Mouse (Mus musculus): ENCODE measurements around the gene Rps6. TPM values are rescaled to one million over a fixed set of nuclear protein-coding genes. Genes with fewer than 3 reads are reported as not detected.
A peak's percentile ranks its signal among the peaks of the same experiment; 100 is the strongest.
"Not testable (repeated sequence)": the region's sequence is repeated elsewhere in the genome, so short reads cannot be mapped to it uniquely, and the experiment has no call there.

The Rps6 gene
- total and polyA plus RNA-seq, 3 experiments, result 607 to 3,999 (median 1,434) TPM

GRCm38 (mm10) chr4:86856304-86857112 lies 704 bp downstream of the Rps6 start:
- DNase-seq (ENCODE audit: low spot score), result no peak
- TF ChIP-seq CTCF (IDR thresholded peaks at IDR 0.05; ENCODE audit: low read depth, low read length) (no peak), TAL1 (conservative IDR thresholded peaks at IDR 0.05; ENCODE audit: low read depth, low read length) (no peak), GATA2 (IDR thresholded peaks at IDR 0.05; ENCODE audit: borderline replicate concordance, low read depth, low read length) (no peak)
- no peak for ATAC-seq (ENCODE audit: extremely low read depth, insufficient number of reproducible peaks, low FRiP score, poor library complexity, severe bottlenecking)

GRCm38 (mm10) chr4:86852813-86853590 lies 4.2 kb downstream of the Rps6 start:
- DNase-seq (ENCODE audit: low spot score) (no peak), ATAC-seq (ENCODE audit: extremely low read depth, insufficient number of reproducible peaks, low FRiP score, poor library complexity, severe bottlenecking) (0 out of 2 replicates have a peak, but pooled peaks have one; percentile 1)
- Histone ChIP-seq H3K4me3 (ENCODE audit: low read depth, low read length) (no peak overlapping the region), H3K9me3 (replicated peaks) (no peaks in the 10 kb centered on the region), H3K4me1 (ENCODE audit: insufficient read depth, low read depth, low read length) (peaks cover 20% of the 10 kb centered on the region), H3K27me3 (ENCODE audit: insufficient read depth, low read length) (no peaks in the 10 kb centered on the region), H3K36me3 (replicated peaks) (peaks cover 52% of the 10 kb centered on the region)
- no peak for TF ChIP-seq TAL1 (conservative IDR thresholded peaks at IDR 0.05; ENCODE audit: low read depth, low read length)
- peak; percentile 78; the same call in 1 of the 2 replicates for TF ChIP-seq POLR2AphosphoS5 (IDR thresholded peaks at IDR 0.05; ENCODE audit: insufficient replicate concordance, low read depth, low read length)
- TF ChIP-seq GATA2 (IDR thresholded peaks at IDR 0.05; ENCODE audit: borderline replicate concordance, low read depth, low read length), result no peak
- TF ChIP-seq GATA1 (IDR thresholded peaks at IDR 0.05; ENCODE audit: borderline replicate concordance, low read length), result no peak
- TF ChIP-seq CTCF (IDR thresholded peaks at IDR 0.05; ENCODE audit: low read depth, low read length), result no peak

More at GRCm38 (mm10) chr4:86856304-86857112, 704 bp downstream of the Rps6 start:
- H3K4me1 ChIP-seq (ENCODE audit: insufficient read depth, low read depth, low read length), result peaks cover 29% of the 10 kb centered on the region
- H3K4me3 ChIP-seq (ENCODE audit: low read depth, low read length), result peak overlapping the region; percentile 93
- peaks cover 53% of the 10 kb centered on the region for H3K36me3 ChIP-seq (replicated peaks)
- H3K9me3 ChIP-seq (replicated peaks), result no peaks in the 10 kb centered on the region
- H3K27me3 ChIP-seq (ENCODE audit: insufficient read depth, low read length), result no peaks in the 10 kb centered on the region

GRCm38 (mm10) chr4:86852018-86852417 lies 5.2 kb downstream of the Rps6 start:
- no peak for TF ChIP-seq GATA1 (IDR thresholded peaks at IDR 0.05; ENCODE audit: borderline replicate concordance, low read length)
- no peak for TF ChIP-seq CTCF (IDR thresholded peaks at IDR 0.05; ENCODE audit: low read depth, low read length)
- TF ChIP-seq POLR2AphosphoS5 (IDR thresholded peaks at IDR 0.05; ENCODE audit: insufficient replicate concordance, low read depth, low read length), result no peak; the same call in 1 of the 2 replicates
- TF ChIP-seq GATA2 (IDR thresholded peaks at IDR 0.05; ENCODE audit: borderline replicate concordance, low read depth, low read length), result no peak
- no peak for TF ChIP-seq TAL1 (conservative IDR thresholded peaks at IDR 0.05; ENCODE audit: low read depth, low read length)
- H3K4me3 ChIP-seq (ENCODE audit: low read depth, low read length), result no peak overlapping the region
- no peaks in the 10 kb centered on the region for H3K27me3 ChIP-seq (ENCODE audit: insufficient read depth, low read length)
- H3K36me3 ChIP-seq (replicated peaks), result peaks cover 60% of the 10 kb centered on the region
- H3K4me1 ChIP-seq (ENCODE audit: insufficient read depth, low read depth, low read length), result peaks cover 20% of the 10 kb centered on the region
- H3K9me3 ChIP-seq (replicated peaks), result no peaks in the 10 kb centered on the region
- ATAC-seq (ENCODE audit: extremely low read depth, insufficient number of reproducible peaks, low FRiP score, poor library complexity, severe bottlenecking) (no peak), DNase-seq (ENCODE audit: low spot score) (no peak)

- no peak for TF ChIP-seq TAL1 (conservative IDR thresholded peaks at IDR 0.05; ENCODE audit: low read depth, low read length)
- TF ChIP-seq POLR2AphosphoS5 (IDR thresholded peaks at IDR 0.05; ENCODE audit: insufficient replicate concordance, low read depth, low read length), result no peak
- no peak for TF ChIP-seq CTCF (IDR thresholded peaks at IDR 0.05; ENCODE audit: low read depth, low read length)
- TF ChIP-seq GATA2 (IDR thresholded peaks at IDR 0.05; ENCODE audit: borderline replicate concordance, low read depth, low read length), result no peak
- TF ChIP-seq GATA1 (IDR thresholded peaks at IDR 0.05; ENCODE audit: borderline replicate concordance, low read length), result no peak
- Histone ChIP-seq H3K4me1 (ENCODE audit: insufficient read depth, low read depth, low read length) (peaks cover 20% of the 10 kb centered on the region), H3K9me3 (replicated peaks) (no peaks in the 10 kb centered on the region), H3K27me3 (ENCODE audit: insufficient read depth, low read length) (no peaks in the 10 kb centered on the region), H3K4me3 (ENCODE audit: low read depth, low read length) (no peak overlapping the region), H3K36me3 (replicated peaks) (peaks cover 58% of the 10 kb centered on the region)
- ATAC-seq (ENCODE audit: extremely low read depth, insufficient number of reproducible peaks, low FRiP score, poor library complexity, severe bottlenecking) (no peak), DNase-seq (ENCODE audit: low spot score) (no peak)
Observed at GRCm38 (mm10) chr4:86851331-86851730, 5.9 kb downstream of the Rps6 start.

GRCm38 (mm10) chr4:86847246-86847645 lies 10.0 kb downstream of the Rps6 start:
- H3K27me3 ChIP-seq (ENCODE audit: insufficient read depth, low read length), result no peaks in the 10 kb centered on the region
- H3K36me3 ChIP-seq (replicated peaks), result peaks cover 56% of the 10 kb centered on the region
- H3K4me3 ChIP-seq (ENCODE audit: low read depth, low read length), result no peak overlapping the region
- no peaks in the 10 kb centered on the region for H3K4me1 ChIP-seq (ENCODE audit: insufficient read depth, low read depth, low read length)
- H3K9me3 ChIP-seq (replicated peaks), result no peaks in the 10 kb centered on the region
- TF ChIP-seq CTCF (IDR thresholded peaks at IDR 0.05; ENCODE audit: low read depth, low read length) (no peak), POLR2AphosphoS5 (IDR thresholded peaks at IDR 0.05; ENCODE audit: insufficient replicate concordance, low read depth, low read length) (no peak)
- ATAC-seq (ENCODE audit: extremely low read depth, insufficient number of reproducible peaks, low FRiP score, poor library complexity, severe bottlenecking) (no peak), DNase-seq (ENCODE audit: low spot score) (no peak)

GRCm38 (mm10) chr4:86845384-86845783 lies 11.8 kb downstream of the Rps6 start:
- TF ChIP-seq CTCF (IDR thresholded peaks at IDR 0.05; ENCODE audit: low read depth, low read length) (no peak), POLR2AphosphoS5 (IDR thresholded peaks at IDR 0.05; ENCODE audit: insufficient replicate concordance, low read depth, low read length) (no peak), GATA1 (IDR thresholded peaks at IDR 0.05; ENCODE audit: borderline replicate concordance, low read length) (no peak), GATA2 (IDR thresholded peaks at IDR 0.05; ENCODE audit: borderline replicate concordance, low read depth, low read length) (no peak), TAL1 (conservative IDR thresholded peaks at IDR 0.05; ENCODE audit: low read depth, low read length) (no peak)
- Histone ChIP-seq H3K9me3 (replicated peaks) (no peaks in the 10 kb centered on the region), H3K4me3 (ENCODE audit: low read depth, low read length) (no peak overlapping the region), H3K27me3 (ENCODE audit: insufficient read depth, low read length) (no peaks in the 10 kb centered on the region), H3K4me1 (ENCODE audit: insufficient read depth, low read depth, low read length) (no peaks in the 10 kb centered on the region), H3K36me3 (replicated peaks) (peaks cover 56% of the 10 kb centered on the region)
- no peak for DNase-seq (ENCODE audit: low spot score)
- ATAC-seq (ENCODE audit: extremely low read depth, insufficient number of reproducible peaks, low FRiP score, poor library complexity, severe bottlenecking), result no peak

- not testable (repeated sequence) for H3K4me1 ChIP-seq (ENCODE audit: insufficient read depth, low read depth, low read length); ATAC-seq (ENCODE audit: extremely low read depth, insufficient number of reproducible peaks, low FRiP score, poor library complexity, severe bottlenecking); H3K4me3 ChIP-seq (ENCODE audit: low read depth, low read length); DNase-seq (ENCODE audit: low spot score); H3K27me3 ChIP-seq (ENCODE audit: insufficient read depth, low read length); H3K9me3 ChIP-seq (replicated peaks)
- H3K36me3 ChIP-seq (replicated peaks), result peaks cover 66% of the 10 kb centered on the region
Observed at GRCm38 (mm10) chr4:86841141-86841540, 16.1 kb downstream of the Rps6 start.
